Mouse (Mus musculus) ES-Bruce4 (cell line): ENCODE results near the gene Nrbf2.

Experiments used
- CTCF ChIP-seq: IDR thresholded peaks from one replicate; pipeline ENCODE4 v1.8.1; 2011; ENCODE audit warnings: low read depth, low read length
- POLR2A ChIP-seq: IDR thresholded peaks from one replicate; pipeline ENCODE4 v1.8.1; 2011; ENCODE audit warnings: low read length; ENCODE audit not compliant: insufficient read depth

DNA sequence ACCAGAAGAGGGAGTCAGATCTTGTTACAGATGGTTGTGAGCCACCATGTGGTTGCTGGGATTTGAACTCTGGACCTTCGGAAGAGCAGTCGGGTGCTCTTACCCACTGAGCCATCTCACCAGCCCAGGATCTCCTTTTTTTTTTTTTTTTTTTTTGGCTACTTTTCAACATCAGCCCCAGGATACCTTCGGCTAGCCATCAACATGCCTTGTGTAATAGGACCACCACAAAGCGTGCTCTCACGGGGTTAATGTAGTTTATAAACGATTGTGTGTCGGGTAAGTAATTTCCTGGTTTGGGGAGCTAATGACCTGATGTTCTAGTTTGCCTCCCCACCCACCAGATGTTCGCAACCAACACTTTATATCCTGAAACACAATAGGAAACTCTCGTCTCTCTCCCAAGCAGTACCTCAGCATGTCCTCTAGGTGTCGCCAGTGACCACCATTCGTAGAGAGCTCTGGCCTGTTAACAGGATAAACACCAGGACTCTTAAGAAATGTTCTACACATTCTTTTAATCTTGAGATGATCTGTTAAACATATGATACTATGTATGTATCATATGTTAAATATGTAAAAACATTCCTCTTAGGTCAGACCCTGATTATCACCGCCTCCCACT lies 29.8 kb upstream of the Nrbf2 start:
- TF ChIP-seq CTCF (peak; percentile 76), POLR2A (no peak)
